Mouse (Mus musculus) embryo, embryonic 10 days (tissue): ENCODE data around the gene Plekhg3.

Experiments
- DNase-seq: peaks from one replicate; pipeline ENCODE4 v3.0.0-alpha.2; 2015; ENCODE audit warnings: low spot score

Gene Plekhg3

GRCm38 (mm10) chr12:76530580-76531139 is at the start of gene Plekhg3:
Gene Plekhg3, plus strand, starts transcription at chr12:76530891.
- DNase-seq = no peak

- DNase-seq = no peak
Observed at GRCm38 (mm10) chr12:76482446-76482845, 48.2 kb upstream of the Plekhg3 start.

DNA sequence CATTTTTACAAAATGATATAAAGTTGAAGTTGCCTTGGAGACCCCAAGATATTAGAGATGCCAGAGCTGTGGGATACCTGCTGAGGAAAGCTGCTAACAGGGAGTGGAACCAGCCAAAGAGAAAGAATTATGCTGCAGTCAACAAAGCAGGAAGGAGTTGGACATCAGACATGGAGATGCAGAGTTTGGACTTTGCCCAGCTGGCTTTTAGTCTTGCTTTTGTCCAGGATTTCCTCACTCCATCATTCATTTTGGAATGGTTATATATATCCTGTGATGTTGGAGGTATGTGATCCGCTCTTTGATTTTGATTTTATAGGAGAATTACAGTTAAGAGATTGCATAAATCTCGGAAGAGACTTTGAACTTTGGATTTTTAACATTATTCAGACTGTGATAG is 47.7 kb upstream of the Plekhg3 start:
- DNase-seq = no peak

GRCm38 (mm10) chr12:76484881-76485280 is 45.8 kb upstream of the Plekhg3 start:
- DNase-seq = no peak

DNA sequence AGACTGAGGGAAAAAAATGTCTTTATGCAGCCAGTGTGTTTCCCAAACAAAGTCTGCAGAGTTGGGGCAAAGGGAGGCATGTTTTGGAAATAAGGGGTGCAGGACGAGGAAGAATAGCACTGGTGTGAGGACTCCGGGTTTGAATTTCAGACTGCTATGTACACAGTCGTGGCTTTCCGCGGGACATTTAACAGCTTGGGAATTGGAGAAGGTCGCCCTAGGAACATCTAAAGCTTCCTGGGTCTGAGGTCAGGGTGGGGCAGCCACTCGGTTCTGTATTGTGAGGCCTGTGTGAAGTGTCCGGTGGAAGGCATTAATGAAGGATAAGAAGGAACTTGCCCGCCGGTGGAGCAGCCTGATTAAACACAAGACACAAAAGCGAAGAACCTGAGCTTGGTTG is 45.3 kb upstream of the Plekhg3 start:
- no peak for DNase-seq

DNA sequence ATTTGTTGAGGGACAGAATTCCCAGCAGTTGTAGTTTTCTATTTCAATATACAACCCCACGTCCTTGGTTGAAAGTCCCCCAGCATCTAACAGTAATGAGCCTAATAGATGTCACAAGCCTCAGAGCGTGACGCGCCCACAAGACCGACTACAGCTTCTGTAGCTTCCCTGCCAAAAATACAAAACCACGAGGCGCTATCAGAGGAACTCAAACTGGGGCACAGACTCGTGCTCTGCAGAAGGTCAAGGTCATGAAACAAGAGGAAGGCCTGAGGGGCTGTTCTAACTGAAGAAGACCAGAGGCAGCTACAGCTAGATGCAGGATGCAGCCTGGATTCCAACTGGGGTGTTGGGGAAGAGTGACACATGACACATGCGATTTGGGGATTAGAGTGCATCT is 43.7 kb upstream of the Plekhg3 start:
- no peak for DNase-seq

GRCm38 (mm10) chr12:76490798-76491197 is 39.9 kb upstream of the Plekhg3 start:
- no peak for DNase-seq

GRCm38 (mm10) chr12:76493462-76493861 is 37.2 kb upstream of the Plekhg3 start:
- no peak for DNase-seq

GRCm38 (mm10) chr12:76495381-76495780 is 35.3 kb upstream of the Plekhg3 start:
- no peak for DNase-seq

- peak; percentile 80 for DNase-seq
Observed at GRCm38 (mm10) chr12:76496324-76496723, 34.4 kb upstream of the Plekhg3 start.

- no peak for DNase-seq
Observed at GRCm38 (mm10) chr12:76499276-76499675, 31.4 kb upstream of the Plekhg3 start.

DNA sequence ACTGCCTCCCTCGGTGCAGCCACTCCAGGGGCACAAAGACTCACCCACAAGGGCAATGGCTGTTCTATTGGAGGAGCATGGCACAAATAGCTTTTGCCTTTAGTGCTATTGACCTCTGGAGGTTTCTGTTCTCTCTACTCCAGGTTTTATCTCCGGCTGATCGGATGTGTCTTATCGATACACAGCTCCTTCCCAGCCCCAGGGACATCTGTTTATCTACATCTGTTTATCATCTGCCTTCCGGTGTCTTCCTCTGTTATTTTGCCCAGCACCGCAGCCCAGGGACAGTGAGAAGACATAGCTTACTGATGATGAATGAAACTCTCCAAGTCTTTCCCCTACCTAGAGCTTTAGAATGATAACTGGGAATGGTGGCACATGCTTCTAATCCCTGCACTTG is 30.6 kb upstream of the Plekhg3 start:
- DNase-seq = no peak

- DNase-seq = no peak
Observed at GRCm38 (mm10) chr12:76500896-76501295, 29.8 kb upstream of the Plekhg3 start.

- DNase-seq = no peak
Observed at GRCm38 (mm10) chr12:76502981-76503380, 27.7 kb upstream of the Plekhg3 start.

DNA sequence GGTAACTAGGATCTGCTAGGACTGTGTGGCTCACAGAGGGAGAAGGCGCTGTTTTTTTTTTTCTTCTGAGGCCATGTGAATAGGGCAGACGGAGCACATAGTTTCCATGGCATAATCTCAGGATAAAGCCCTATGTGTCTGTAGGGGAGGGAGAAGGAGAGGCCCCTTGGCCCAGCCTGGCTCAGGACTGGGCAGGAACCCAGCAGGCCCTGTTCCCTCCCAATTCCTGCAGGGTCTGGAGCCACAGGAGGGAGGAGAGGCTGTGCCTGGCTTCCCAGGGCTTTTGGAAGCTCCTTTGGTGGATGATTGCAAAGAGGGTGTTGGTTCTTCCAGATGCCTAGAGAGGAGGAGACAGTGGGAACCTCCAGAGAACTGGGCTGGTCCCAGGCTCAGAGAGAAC is 24.2 kb upstream of the Plekhg3 start:
- no peak for DNase-seq

GRCm38 (mm10) chr12:76507791-76508190 is 22.9 kb upstream of the Plekhg3 start:
- peak; percentile 34 for DNase-seq

DNA sequence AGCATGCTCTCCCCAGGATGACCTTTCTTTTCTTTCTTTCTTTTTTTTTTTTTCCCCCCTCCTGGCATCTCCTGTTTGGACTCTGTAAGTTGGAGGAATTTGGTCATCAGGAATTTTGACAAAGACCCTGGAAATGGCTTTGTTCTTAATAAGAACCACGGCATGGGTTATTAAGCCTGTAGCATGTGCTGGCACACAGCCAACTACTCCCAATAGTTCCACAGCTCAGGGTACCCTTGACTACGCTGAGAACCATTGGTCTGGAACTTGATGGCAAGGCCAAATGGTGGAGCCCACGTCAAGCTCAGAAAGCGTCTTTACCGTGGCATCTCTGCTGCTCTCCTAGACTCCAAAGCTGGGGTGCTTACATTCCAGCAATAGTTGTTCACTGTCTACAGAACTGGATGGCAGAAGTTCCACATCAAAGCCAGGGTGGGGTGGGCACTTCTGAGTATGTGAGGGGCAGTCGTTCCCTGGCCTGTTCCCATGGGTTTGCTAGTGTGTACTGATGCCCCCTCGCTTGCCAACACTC is 21.7 kb upstream of the Plekhg3 start:
- DNase-seq = no peak

DNA sequence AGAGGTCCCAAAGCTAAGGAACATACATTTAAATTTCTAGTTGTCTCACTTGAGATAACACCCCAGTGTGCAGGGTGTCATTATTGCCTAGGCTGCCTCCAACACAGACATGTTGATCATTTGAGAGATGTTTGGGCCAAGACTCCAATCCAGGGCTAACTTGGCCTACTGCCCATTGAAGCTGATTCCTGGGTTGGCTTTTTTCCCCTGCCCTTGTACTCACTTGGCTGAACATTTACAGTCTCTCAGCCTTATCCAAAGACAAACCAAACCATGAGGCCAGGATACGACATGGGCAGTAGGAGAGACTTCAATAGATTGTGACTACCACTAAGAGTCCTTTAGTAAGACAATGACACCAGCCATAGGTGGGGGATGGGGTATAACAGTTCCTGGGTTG is 18.0 kb upstream of the Plekhg3 start:
- DNase-seq = no peak

DNA sequence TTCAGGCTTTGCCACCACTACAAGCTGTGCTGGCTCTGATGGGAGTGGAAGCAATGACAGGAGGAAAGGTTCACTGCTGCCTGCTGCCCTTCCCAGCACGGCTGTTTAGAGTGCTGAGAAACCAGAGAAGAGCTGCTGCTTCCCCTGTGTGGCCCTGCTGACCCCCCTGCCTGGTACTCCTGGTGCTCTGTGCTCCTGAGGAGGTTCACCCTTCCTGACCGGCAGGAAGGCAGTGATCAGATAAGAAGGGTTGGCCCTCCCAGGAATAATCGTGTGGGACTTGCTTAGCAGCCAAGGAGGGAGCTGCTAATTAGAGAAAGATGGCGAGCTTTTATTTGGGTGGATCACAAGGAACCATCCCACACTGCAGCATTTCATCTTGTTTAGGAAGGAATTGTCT is 15.8 kb upstream of the Plekhg3 start:
- DNase-seq = peak; percentile 23

GRCm38 (mm10) chr12:76518000-76518399 is 12.7 kb upstream of the Plekhg3 start:
- DNase-seq = no peak

- DNase-seq = no peak
Observed at GRCm38 (mm10) chr12:76518909-76519842, 11.5 kb upstream of the Plekhg3 start.

DNA sequence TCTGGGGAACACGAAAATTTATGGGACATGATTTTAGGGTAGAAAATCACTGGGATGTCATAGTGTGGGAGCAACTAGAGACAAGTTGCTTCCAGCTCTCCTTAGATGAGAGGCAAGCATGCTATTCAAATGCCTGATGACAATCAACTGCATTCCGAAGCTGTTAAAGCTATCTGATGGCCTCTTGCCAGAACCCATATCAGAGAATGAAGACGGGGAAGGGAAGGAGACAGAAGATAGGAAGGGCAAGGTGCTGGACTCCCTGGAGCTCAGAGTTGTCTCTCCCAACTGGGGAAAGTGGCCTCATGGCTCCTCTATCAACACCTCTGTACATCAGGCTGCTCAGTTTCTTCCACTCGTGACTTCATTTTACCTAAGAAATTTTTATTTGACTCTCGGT is 7.0 kb upstream of the Plekhg3 start:
- no peak for DNase-seq

DNA sequence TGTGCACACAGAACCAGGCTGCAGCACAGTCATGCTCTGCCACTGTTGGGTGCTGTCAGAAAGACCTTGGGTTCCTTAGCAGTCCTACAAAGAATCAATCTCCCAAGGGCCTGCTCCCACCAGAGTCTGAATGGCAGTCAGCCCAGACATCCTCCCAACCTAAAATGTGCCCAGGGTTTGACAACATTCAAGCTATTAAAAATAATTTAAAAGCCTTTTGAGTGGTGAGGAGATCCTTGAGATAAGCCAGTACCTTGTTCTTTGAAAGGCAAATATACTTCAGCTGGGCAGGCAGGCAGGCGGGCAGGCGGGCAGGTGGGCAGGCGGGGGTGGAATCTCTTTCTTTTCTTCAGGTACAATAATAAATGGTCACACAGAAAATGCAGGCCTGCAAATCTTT is 5.8 kb upstream of the Plekhg3 start:
- no peak for DNase-seq
